Mouse (Mus musculus): Measurements from ENCODE around the gene Pagr1b. TPM values are rescaled to one million over a fixed set of nuclear protein-coding genes. Genes with fewer than 3 reads are reported as not detected.

Pagr1b gene
- total and polyA plus RNA-seq, 3 experiments: 0.39 to 4.5 TPM; not detected in 1

GRCm38 (mm10) chr7:126959780-126960179 lies 56.5 kb downstream of the Pagr1b start:
- Histone ChIP-seq H3K79me2 (ENCODE audit: control insufficient read depth, insufficient read depth, low read length, poor library complexity) (no peaks in the 10 kb centered on the region), H3K36me3 (ENCODE audit: control insufficient read depth in 1 of 2, insufficient read depth in 2 of 2, low read length in 2 of 2) (peaks cover 0 to 9% of the 10 kb centered on the region in 2 experiments; a peak in 2 of 4 replicates), H3K4me3 (ENCODE audit: control insufficient read depth in 1 of 2, insufficient read depth in 1 of 2, low read depth in 2 of 2, low read length in 2 of 2) (no peak overlapping the region), H3K27ac (ENCODE audit: control insufficient read depth, low read depth, low read length) (no peak overlapping the region), H3K9ac (ENCODE audit: control insufficient read depth, low read depth, low read length, poor library complexity, severe bottlenecking) (no peak overlapping the region), H3K4me1 (ENCODE audit: control insufficient read depth in 1 of 2, insufficient read depth in 2 of 2, low read length in 2 of 2) (peaks cover 6 to 11% of the 10 kb centered on the region in 2 experiments), H3K9me3 (replicated peaks; ENCODE audit: insufficient read depth, low read length) (no peaks in the 10 kb centered on the region), H3K27me3 (ENCODE audit: control insufficient read depth in 1 of 2, insufficient read depth in 2 of 2, low read length in 2 of 2) (no peaks in the 10 kb centered on the region)
- TF ChIP-seq GATA1 (IDR thresholded peaks at IDR 0.05; ENCODE audit: low read depth, low read length) (0 out of 2 replicates have a peak, but pooled peaks have one; percentile 23), ZNF384 (IDR thresholded peaks at IDR 0.05; ENCODE audit: low read depth, low read length) (no peak), MYC (IDR thresholded peaks at IDR 0.05; ENCODE audit: low read depth, low read length) (peak; percentile 52; the same call in 1 of the 2 replicates)
- peak; percentile 55 for DNase-seq (ENCODE audit: low read depth, low spot score)

- Histone ChIP-seq H3K27ac (ENCODE audit: control insufficient read depth, low read depth, low read length) (no peak overlapping the region), H3K9ac (ENCODE audit: control insufficient read depth, low read depth, low read length, poor library complexity, severe bottlenecking) (no peak overlapping the region), H3K4me1 (ENCODE audit: control insufficient read depth in 1 of 2, insufficient read depth in 2 of 2, low read length in 2 of 2) (peaks cover 6 to 12% of the 10 kb centered on the region in 2 experiments), H3K4me3 (ENCODE audit: control insufficient read depth in 1 of 2, insufficient read depth in 1 of 2, low read depth in 2 of 2, low read length in 2 of 2) (no peak overlapping the region), H3K27me3 (ENCODE audit: control insufficient read depth in 1 of 2, insufficient read depth in 2 of 2, low read length in 2 of 2) (no peaks in the 10 kb centered on the region), H3K79me2 (ENCODE audit: control insufficient read depth, insufficient read depth, low read length, poor library complexity) (no peaks in the 10 kb centered on the region), H3K36me3 (ENCODE audit: control insufficient read depth in 1 of 2, insufficient read depth in 2 of 2, low read length in 2 of 2) (peaks cover 0 to 9% of the 10 kb centered on the region in 2 experiments; a peak in 2 of 4 replicates), H3K9me3 (replicated peaks; ENCODE audit: insufficient read depth, low read length) (no peaks in the 10 kb centered on the region)
- TF ChIP-seq ZMIZ1 (IDR thresholded peaks at IDR 0.05; ENCODE audit: low read depth, low read length) (no peak), NRF1 (IDR thresholded peaks at IDR 0.05; ENCODE audit: insufficient read depth, low read depth, low read length, poor library complexity, severe bottlenecking) (no peak), TCF12 (IDR thresholded peaks at IDR 0.05; ENCODE audit: low read depth, low read length) (no peak), KAT2A (conservative IDR thresholded peaks at IDR 0.05; ENCODE audit: low read depth, low read length) (no peak), TBP (IDR thresholded peaks at IDR 0.05; ENCODE audit: low read depth, low read length) (no peak)
- no peak for DNase-seq (ENCODE audit: low read depth, low spot score)
Observed at GRCm38 (mm10) chr7:126955125-126955524, 61.2 kb downstream of the Pagr1b start.

GRCm38 (mm10) chr7:126952646-126953045 lies 63.6 kb downstream of the Pagr1b start:
- Histone ChIP-seq H3K9ac (ENCODE audit: control insufficient read depth, low read depth, low read length, poor library complexity, severe bottlenecking) (no peak overlapping the region), H3K27me3 (ENCODE audit: control insufficient read depth in 1 of 2, insufficient read depth in 2 of 2, low read length in 2 of 2) (no peaks in the 10 kb centered on the region), H3K79me2 (ENCODE audit: control insufficient read depth, insufficient read depth, low read length, poor library complexity) (no peaks in the 10 kb centered on the region), H3K9me3 (replicated peaks; ENCODE audit: insufficient read depth, low read length) (no peaks in the 10 kb centered on the region), H3K27ac (ENCODE audit: control insufficient read depth, low read depth, low read length) (no peak overlapping the region), H3K4me1 (ENCODE audit: control insufficient read depth in 1 of 2, insufficient read depth in 2 of 2, low read length in 2 of 2) (peaks cover 0 to 9% of the 10 kb centered on the region in 2 experiments; a peak in 2 of 4 replicates), H3K4me3 (ENCODE audit: control insufficient read depth in 1 of 2, insufficient read depth in 1 of 2, low read depth in 2 of 2, low read length in 2 of 2) (no peak overlapping the region), H3K36me3 (ENCODE audit: control insufficient read depth in 1 of 2, insufficient read depth in 2 of 2, low read length in 2 of 2) (no peaks in the 10 kb centered on the region)
- no peak for TF ChIP-seq RAD21 (IDR thresholded peaks at IDR 0.05; ENCODE audit: low read depth, low read length)
- TF ChIP-seq USF2 (IDR thresholded peaks at IDR 0.05; ENCODE audit: borderline replicate concordance in 1 of 2, insufficient read depth in 1 of 2, low read depth in 1 of 2, low read length in 2 of 2): no peak
- no peak for TF ChIP-seq TAL1 (IDR thresholded peaks at IDR 0.05; ENCODE audit: low read length)
- DNase-seq (ENCODE audit: low read depth, low spot score): no peak
